Mouse (Mus musculus): Measurements from ENCODE around the gene Nrn1. TPM values are rescaled to one million over a fixed set of nuclear protein-coding genes. Genes with fewer than 3 reads are reported as not detected.

The Nrn1 gene
- polyA plus RNA-seq, 1 experiment = 0.48 TPM

DNA sequence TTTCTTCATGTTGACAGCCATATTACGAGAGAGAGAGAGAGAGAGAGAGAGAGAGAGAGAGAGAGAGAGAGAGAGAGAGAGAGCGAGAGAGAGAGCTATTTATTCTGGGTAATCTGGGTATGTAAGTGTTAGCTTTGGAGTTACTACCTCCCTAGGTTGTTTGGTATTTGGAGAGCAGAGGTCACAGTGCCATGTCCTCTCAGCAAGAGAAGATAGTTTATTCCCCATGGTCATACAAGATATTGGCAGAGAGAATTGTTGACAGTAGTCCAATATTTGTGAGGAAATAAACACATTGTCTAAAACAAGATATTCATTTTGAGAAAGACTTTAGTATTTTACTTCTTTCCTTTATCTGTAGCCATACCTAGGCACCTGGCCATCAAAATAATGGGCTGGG, 20.8 kb downstream of the Nrn1 start:
- Histone ChIP-seq H3K27ac (ENCODE audit: insufficient read depth, low read depth, low read length) (no peak overlapping the region), H3K4me1 (ENCODE audit: control insufficient read depth, insufficient read depth, low read length) (no peaks in the 10 kb centered on the region), H3K36me3 (ENCODE audit: control insufficient read depth, insufficient read depth, low read length) (no peaks in the 10 kb centered on the region), H3K4me3 (ENCODE audit: insufficient read depth, low read depth, low read length) (no peak overlapping the region), H3K27me3 (replicated peaks; ENCODE audit: control insufficient read depth, insufficient read depth, low read length) (no peaks in the 10 kb centered on the region; the same call in 1 of the 2 replicates)
- TF ChIP-seq CTCF (conservative IDR thresholded peaks at IDR 0.05; ENCODE audit: insufficient read depth, insufficient read length, low read depth, low read length) = no peak
- no peak for TF ChIP-seq POLR2A (IDR thresholded peaks at IDR 0.05; ENCODE audit: low read depth, low read length)
- 82% methylated on average over 2 of the region's 2 CpGs for WGBS
- no peak for DNase-seq

DNA sequence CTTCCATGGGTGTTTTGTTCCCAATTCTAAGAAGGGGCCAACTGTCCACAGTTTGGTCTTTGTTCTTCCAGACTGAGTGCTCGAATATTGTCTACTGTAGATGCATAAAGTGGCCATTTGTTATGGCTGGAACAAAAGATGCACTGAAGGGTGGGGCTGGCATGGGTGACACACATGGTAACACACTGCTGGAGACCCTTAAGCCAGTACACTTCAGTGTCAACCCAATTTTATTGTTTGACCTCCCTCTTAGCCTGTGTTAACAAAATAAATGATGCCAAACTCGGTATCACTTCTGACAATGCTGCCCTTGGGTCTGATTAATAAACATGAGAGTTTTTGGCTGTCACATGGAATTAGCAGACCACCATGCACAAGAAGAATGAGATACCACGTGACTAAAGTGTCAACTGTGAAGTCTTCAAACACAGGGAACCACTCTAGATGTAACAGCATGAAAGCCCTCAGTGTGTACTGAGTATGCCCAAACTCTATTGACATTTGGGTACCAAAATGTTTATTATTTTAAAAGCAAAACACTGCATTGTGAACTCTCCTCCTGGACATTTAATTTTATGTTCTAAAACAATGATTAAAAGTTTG, 27.7 kb downstream of the Nrn1 start:
- Histone ChIP-seq H3K4me1 (ENCODE audit: control insufficient read depth, insufficient read depth, low read length) (no peaks in the 10 kb centered on the region), H3K27me3 (replicated peaks; ENCODE audit: control insufficient read depth, insufficient read depth, low read length) (no peaks in the 10 kb centered on the region; the same call in 1 of the 2 replicates), H3K27ac (ENCODE audit: insufficient read depth, low read depth, low read length) (no peak overlapping the region), H3K4me3 (ENCODE audit: insufficient read depth, low read depth, low read length) (no peak overlapping the region), H3K36me3 (ENCODE audit: control insufficient read depth, insufficient read depth, low read length) (no peaks in the 10 kb centered on the region)
- TF ChIP-seq CTCF (conservative IDR thresholded peaks at IDR 0.05; ENCODE audit: insufficient read depth, insufficient read length, low read depth, low read length) = no peak
- TF ChIP-seq POLR2A (IDR thresholded peaks at IDR 0.05; ENCODE audit: low read depth, low read length) = no peak
- 66% methylated on average over 3 of the region's 3 CpGs for WGBS
- no peak for DNase-seq

DNA sequence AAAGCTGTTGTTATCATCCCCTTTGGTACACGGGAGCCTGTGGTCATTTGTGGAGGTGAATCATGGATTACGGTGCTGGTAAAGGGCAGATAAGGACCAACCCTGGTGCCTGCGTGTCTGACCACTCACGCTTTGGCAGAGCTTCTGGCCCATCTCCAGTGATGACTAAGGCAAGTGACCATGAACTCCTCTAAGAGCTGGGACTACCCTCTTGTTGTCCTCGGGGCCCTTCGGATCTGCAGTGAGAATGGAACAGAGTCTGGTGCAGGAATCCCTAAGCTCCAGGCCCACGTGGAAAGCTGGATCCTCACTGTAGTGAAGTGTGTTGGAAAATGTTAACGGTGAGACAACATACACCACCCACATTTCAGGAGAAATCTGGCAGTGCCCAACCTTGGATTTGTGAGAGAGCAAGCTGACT, 38.6 kb downstream of the Nrn1 start:
- TF ChIP-seq CTCF (conservative IDR thresholded peaks at IDR 0.05; ENCODE audit: insufficient read depth, insufficient read length, low read depth, low read length) = no peak
- no peak for TF ChIP-seq POLR2A (IDR thresholded peaks at IDR 0.05; ENCODE audit: low read depth, low read length)
- Histone ChIP-seq H3K27me3 (replicated peaks; ENCODE audit: control insufficient read depth, insufficient read depth, low read length) (no peaks in the 10 kb centered on the region), H3K4me3 (ENCODE audit: insufficient read depth, low read depth, low read length) (no peak overlapping the region), H3K4me1 (ENCODE audit: control insufficient read depth, insufficient read depth, low read length) (no peaks in the 10 kb centered on the region), H3K36me3 (ENCODE audit: control insufficient read depth, insufficient read depth, low read length) (no peaks in the 10 kb centered on the region), H3K27ac (ENCODE audit: insufficient read depth, low read depth, low read length) (0 out of 2 replicates have a peak overlapping the region, but pooled peaks have one; percentile 12)
- WGBS = 75% methylated on average over 8 of the region's 8 CpGs
- peak; percentile 34 for DNase-seq

DNA sequence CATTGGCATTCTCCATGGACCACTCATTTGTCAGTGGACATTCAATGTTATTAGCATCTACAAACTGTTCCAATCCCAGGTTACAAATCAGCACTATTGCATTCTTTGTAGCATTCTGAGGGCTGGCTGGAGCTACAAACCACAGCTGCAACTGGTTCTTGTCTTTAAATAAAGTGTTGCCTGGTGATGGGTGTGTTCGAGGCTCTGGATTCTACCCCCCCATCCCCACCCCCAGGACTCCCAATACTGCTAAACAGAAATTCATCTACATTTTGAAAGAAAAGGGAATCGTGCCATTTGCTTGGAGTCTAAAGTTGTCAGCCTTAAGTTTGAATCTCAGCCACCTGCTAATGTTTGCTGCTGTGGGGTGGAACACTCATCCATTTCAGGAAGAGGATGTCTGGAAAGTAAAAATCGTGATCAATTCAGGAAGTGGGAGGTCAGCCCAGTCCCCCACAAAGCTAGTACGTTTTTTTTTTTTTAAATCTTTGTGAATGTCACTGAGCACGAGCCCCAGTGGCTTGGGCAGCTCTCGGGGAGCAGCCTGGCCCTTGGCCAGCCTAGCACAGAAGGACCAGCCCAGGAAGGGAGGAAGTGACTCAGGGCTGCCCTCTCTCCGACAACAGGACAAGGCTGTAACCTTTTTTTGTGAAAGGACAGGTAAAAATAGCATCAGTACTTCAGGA, 39.3 kb downstream of the Nrn1 start:
- 47% methylated on average over 7 of the region's 7 CpGs for WGBS
- Histone ChIP-seq H3K4me1 (ENCODE audit: control insufficient read depth, insufficient read depth, low read length) (no peaks in the 10 kb centered on the region), H3K27ac (ENCODE audit: insufficient read depth, low read depth, low read length) (no peak overlapping the region), H3K4me3 (ENCODE audit: insufficient read depth, low read depth, low read length) (no peak overlapping the region), H3K36me3 (ENCODE audit: control insufficient read depth, insufficient read depth, low read length) (no peaks in the 10 kb centered on the region), H3K27me3 (replicated peaks; ENCODE audit: control insufficient read depth, insufficient read depth, low read length) (no peaks in the 10 kb centered on the region)
- TF ChIP-seq POLR2A (IDR thresholded peaks at IDR 0.05; ENCODE audit: low read depth, low read length) (no peak), CTCF (conservative IDR thresholded peaks at IDR 0.05; ENCODE audit: insufficient read depth, insufficient read length, low read depth, low read length) (no peak)
- peak; percentile 43 for DNase-seq

DNA sequence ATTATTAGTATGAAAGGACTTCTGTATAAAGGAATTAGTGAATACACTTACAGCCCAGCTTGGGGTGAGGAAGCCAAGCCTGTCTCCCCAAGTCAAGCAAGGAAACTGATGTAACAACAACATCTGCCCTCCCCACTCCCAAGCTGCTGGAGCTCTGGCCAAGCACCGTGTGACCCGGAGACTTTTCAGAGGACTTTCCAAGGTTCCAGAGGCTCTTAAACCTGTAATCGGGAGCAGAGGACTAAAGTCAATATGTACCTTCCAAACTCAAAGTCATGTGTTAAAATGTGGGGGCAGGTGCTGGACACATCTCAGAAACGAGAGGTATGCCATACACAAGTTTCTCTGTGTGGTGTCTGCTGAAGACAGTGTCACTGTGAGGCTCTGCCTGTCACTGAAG, 51.4 kb downstream of the Nrn1 start:
- no peak for DNase-seq
- TF ChIP-seq CTCF (conservative IDR thresholded peaks at IDR 0.05; ENCODE audit: insufficient read depth, insufficient read length, low read depth, low read length) (no peak), POLR2A (IDR thresholded peaks at IDR 0.05; ENCODE audit: low read depth, low read length) (no peak)
- Histone ChIP-seq H3K36me3 (ENCODE audit: control insufficient read depth, insufficient read depth, low read length) (no peaks in the 10 kb centered on the region), H3K4me3 (ENCODE audit: insufficient read depth, low read depth, low read length) (no peak overlapping the region), H3K27me3 (replicated peaks; ENCODE audit: control insufficient read depth, insufficient read depth, low read length) (no peaks in the 10 kb centered on the region), H3K4me1 (ENCODE audit: control insufficient read depth, insufficient read depth, low read length) (no peaks in the 10 kb centered on the region), H3K27ac (ENCODE audit: insufficient read depth, low read depth, low read length) (no peak overlapping the region)
- 83% methylated on average over 4 of the region's 4 CpGs for WGBS

DNA sequence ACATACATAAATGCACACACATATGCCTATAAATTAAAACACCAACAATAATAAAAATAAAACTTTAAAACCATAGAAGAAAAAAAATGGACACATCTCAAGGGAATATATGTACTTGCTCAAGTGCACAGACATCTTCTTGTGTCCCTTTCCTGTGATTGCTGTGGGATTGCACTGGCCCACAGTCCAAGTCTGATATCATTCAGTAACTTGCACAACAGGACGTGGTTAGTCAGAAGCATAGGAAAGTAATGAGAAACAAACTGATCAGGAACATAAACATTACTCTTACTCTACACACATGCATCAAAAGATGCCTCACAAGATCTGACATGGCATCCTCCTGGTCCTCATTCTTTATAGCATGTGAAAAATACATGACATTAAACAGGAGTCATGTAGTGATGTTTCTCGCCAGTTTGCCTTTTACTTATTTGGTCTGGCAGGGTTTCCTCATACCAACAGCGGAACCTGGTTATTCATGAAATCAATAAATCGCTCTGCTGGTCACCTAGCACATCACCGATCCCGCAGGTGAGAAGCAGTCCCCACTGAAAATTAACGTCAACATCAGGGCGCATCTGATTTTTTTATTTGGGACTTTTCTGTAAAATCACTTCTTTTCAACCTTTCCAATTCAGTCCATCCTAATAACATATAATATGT, 54.1 kb downstream of the Nrn1 start:
- H3K27ac ChIP-seq (ENCODE audit: insufficient read depth, low read depth, low read length) = no peak overlapping the region
- no peak for TF ChIP-seq CTCF (conservative IDR thresholded peaks at IDR 0.05; ENCODE audit: insufficient read depth, insufficient read length, low read depth, low read length)
- no peak for TF ChIP-seq POLR2A (IDR thresholded peaks at IDR 0.05; ENCODE audit: low read depth, low read length)
- WGBS = 82% methylated on average over 8 of the region's 8 CpGs

DNA sequence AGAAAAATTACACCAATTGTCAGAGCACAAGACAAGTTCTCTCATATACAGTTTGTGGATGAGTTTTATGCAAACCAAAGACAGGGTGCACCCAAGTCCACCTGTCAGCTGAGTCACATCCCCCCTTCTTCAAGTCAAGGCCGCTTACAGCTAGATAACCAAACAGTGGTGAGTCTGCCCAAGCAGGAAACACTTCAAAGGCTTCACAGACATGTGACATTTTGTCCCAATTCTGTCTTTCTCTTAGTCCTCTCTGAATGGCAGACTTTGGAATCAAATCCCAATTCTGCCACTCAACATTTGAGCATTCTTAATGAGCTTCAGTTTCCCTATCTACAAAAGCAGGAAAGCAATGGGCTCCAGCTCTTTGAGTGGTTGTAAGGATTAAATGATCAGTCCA, 55.6 kb downstream of the Nrn1 start:
- no peak overlapping the region for H3K27ac ChIP-seq (ENCODE audit: insufficient read depth, low read depth, low read length)
- TF ChIP-seq POLR2A (IDR thresholded peaks at IDR 0.05; ENCODE audit: low read depth, low read length) (no peak), CTCF (conservative IDR thresholded peaks at IDR 0.05; ENCODE audit: insufficient read depth, insufficient read length, low read depth, low read length) (no peak)
- no peak overlapping the region for H3K4me3 ChIP-seq (ENCODE audit: insufficient read depth, low read depth, low read length)
- no peaks in the 10 kb centered on the region for H3K27me3 ChIP-seq (replicated peaks; ENCODE audit: control insufficient read depth, insufficient read depth, low read length)
- DNase-seq = no peak
- no peaks in the 10 kb centered on the region for H3K4me1 ChIP-seq (ENCODE audit: control insufficient read depth, insufficient read depth, low read length)
- 75% methylated on average over 1 of the region's 1 CpGs for WGBS
- H3K36me3 ChIP-seq (ENCODE audit: control insufficient read depth, insufficient read depth, low read length) = no peaks in the 10 kb centered on the region

More for the DNA sequence above, 54.1 kb downstream of the Nrn1 start:
- no peaks in the 10 kb centered on the region for H3K4me1 ChIP-seq (ENCODE audit: control insufficient read depth, insufficient read depth, low read length)
- H3K4me3 ChIP-seq (ENCODE audit: insufficient read depth, low read depth, low read length) = no peak overlapping the region
- H3K27me3 ChIP-seq (replicated peaks; ENCODE audit: control insufficient read depth, insufficient read depth, low read length) = no peaks in the 10 kb centered on the region
- H3K36me3 ChIP-seq (ENCODE audit: control insufficient read depth, insufficient read depth, low read length) = no peaks in the 10 kb centered on the region
- no peak for DNase-seq

Data from kidney, adult 2 months (tissue).